Mouse (Mus musculus) lung, adult 2 months (tissue): ENCODE data around the gene Paqr9. TPM values are rescaled to one million over a fixed set of nuclear protein-coding genes. Genes with fewer than 3 reads are reported as not detected.

Source experiments
- DNase-seq: peaks from one replicate; pipeline ENCODE4 v3.0.0; 2022
- H3K4me1 ChIP-seq: fragments of 200-500 bp; 2 replicates; pipeline ENCODE4 v1.6.1; 2011; ENCODE audit warnings: low read length; ENCODE audit not compliant: control insufficient read depth, insufficient read depth
- H3K4me3 ChIP-seq: fragments of 200-500 bp; replicated peaks from 2 replicates; pipeline ENCODE3; 2011; ENCODE audit warnings: low read depth, mild to moderate bottlenecking, control low read depth, low read length; ENCODE audit errors: extremely low read depth
- CTCF ChIP-seq: fragments of 200-500 bp; IDR thresholded peaks from 2 replicates; pipeline ENCODE4 v1.5.1; 2011; ENCODE audit warnings: mild to moderate bottlenecking, low read length, control low read depth; ENCODE audit not compliant: insufficient read depth
- POLR2A ChIP-seq: fragments of 200-500 bp; IDR thresholded peaks from 2 replicates; pipeline ENCODE4 v1.6.1; 2011; ENCODE audit warnings: low read depth, mild to moderate bottlenecking, control low read depth, low read length, borderline replicate concordance; ENCODE audit errors: extremely low read depth
- WGBS: fragments of 180-500 bp; shearing (Covaris S2); methylation state at CpG from one replicate; pipeline ENCODE4 v1.1.7; 2018; 5-methylcytosine and 5-hydroxymethylcytosine counted together
- polyA plus RNA-seq: library from polyadenylated mRNA; depleted of rRNA; stranded (reverse); fragments of >200 nt; gene quantifications from 2 replicates; pipeline ENCODE4 v1.2.3, GENCODE M21; 2012

The Paqr9 gene
- polyA plus RNA-seq, 1 experiment, result 2.0 TPM

DNA sequence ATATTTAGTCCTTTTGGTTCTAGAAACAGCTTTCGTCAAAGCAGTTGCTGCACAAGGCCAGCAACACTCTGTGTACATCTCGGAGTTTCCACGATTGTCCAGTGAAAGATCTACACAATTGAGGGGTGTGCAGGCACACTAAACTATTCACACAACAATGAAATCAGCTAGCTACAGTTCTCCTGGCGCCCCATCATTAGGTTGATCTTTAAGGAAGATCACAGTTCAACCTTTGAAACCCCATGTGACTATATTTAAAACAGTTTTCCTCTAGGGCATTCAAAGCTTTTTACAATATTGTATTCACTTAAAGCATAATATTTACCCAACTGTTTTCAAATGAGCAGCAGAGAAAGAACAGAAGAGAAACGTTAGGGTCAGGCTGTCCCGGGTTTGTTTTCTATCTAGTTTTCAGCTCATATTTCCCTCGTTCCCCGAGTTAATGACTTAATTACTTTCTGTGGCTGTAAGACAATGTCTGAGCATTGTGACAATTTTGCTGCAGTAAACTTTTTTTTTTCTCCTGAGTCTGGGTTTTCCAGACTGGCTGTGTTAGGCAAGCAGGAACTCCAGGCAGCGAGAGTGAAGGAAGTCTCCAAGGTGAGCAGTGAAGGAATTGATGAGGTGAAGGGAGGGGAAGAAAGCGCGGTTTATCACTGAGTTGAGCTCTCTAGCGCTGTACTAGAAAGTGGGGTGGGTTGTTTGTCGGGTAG lies 38.2 kb downstream of the Paqr9 start:
- no peak for DNase-seq
- WGBS, result 40% methylated on average over 13 of the region's 13 CpGs
- Histone ChIP-seq H3K4me1 (no peaks in the 10 kb centered on the region), H3K4me3 (no peak overlapping the region)
- TF ChIP-seq POLR2A, result no peak
- TF ChIP-seq CTCF, result no peak

- Histone ChIP-seq H3K4me3 (no peak overlapping the region), H3K4me1 (no peaks in the 10 kb centered on the region)
- DNase-seq, result no peak
- TF ChIP-seq CTCF (no peak), POLR2A (no peak)
- WGBS, result 36% methylated on average over 19 of the region's 19 CpGs
Observed at GRCm38 (mm10) chr9:95598179-95598721, 38.8 kb downstream of the Paqr9 start.

- no peak for TF ChIP-seq POLR2A
- peak; percentile 14; the same call in 1 of the 2 replicates for TF ChIP-seq CTCF
- no peak for DNase-seq
- Histone ChIP-seq H3K4me3 (no peak overlapping the region), H3K4me1 (no peaks in the 10 kb centered on the region)
- 84% methylated on average over 4 of the region's 4 CpGs for WGBS
Observed at GRCm38 (mm10) chr9:95599399-95599798, 39.9 kb downstream of the Paqr9 start.

- Histone ChIP-seq H3K4me3 (no peak overlapping the region), H3K4me1 (no peaks in the 10 kb centered on the region)
- TF ChIP-seq CTCF, result no peak
- no peak for DNase-seq
- 63% methylated on average over 3 of the region's 3 CpGs for WGBS
Observed at GRCm38 (mm10) chr9:95602849-95603248, 43.4 kb downstream of the Paqr9 start.

- 73% methylated on average over 9 of the region's 9 CpGs for whole genome bisulfite sequencing
- no peak for DNase-seq
- H3K4me1 ChIP-seq, result no peaks in the 10 kb centered on the region
- H3K4me3 ChIP-seq, result no peak overlapping the region
- TF ChIP-seq CTCF, result no peak
- no peak for TF ChIP-seq POLR2A
Observed at GRCm38 (mm10) chr9:95603316-95603715, 43.9 kb downstream of the Paqr9 start.

DNA sequence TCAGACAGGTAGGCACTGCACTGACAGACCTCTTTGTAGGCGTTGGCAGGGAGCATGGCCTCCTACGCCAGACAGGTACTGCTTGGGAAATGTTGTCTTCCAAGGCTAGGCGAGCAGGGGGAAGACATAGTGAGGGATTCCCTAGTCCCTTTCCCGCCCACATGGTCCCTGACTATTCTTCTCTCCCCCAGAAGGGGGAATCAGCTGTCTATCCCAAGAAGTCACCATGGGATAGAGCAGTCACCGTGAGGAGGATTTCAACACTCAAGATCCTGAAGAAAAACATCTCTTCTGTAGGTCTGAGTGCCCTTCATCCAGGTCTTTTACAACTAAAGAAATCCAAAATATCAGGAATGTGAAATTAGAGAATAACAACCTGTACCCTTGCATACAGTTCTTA lies 47.7 kb downstream of the Paqr9 start:
- 50% methylated on average over 5 of the region's 5 CpGs for WGBS
- TF ChIP-seq CTCF (0 out of 2 replicates have a peak, but pooled peaks have one; percentile 6), POLR2A (no peak)
- Histone ChIP-seq H3K4me3 (no peak overlapping the region), H3K4me1 (no peaks in the 10 kb centered on the region)
- no peak for DNase-seq

- DNase-seq, result no peak
- TF ChIP-seq CTCF (no peak), POLR2A (no peak)
- WGBS, result 77% methylated on average over 8 of the region's 8 CpGs
- Histone ChIP-seq H3K4me3 (no peak overlapping the region), H3K4me1 (no peaks in the 10 kb centered on the region)
Observed at GRCm38 (mm10) chr9:95612246-95612768, 52.9 kb downstream of the Paqr9 start.

GRCm38 (mm10) chr9:95613426-95614127 lies 54.1 kb downstream of the Paqr9 start:
- DNase-seq, result no peak
- WGBS, result 20% methylated on average over 9 of the region's 9 CpGs
- TF ChIP-seq POLR2A (no peak), CTCF (no peak)
- Histone ChIP-seq H3K4me1 (no peaks in the 10 kb centered on the region), H3K4me3 (no peak overlapping the region)

DNA sequence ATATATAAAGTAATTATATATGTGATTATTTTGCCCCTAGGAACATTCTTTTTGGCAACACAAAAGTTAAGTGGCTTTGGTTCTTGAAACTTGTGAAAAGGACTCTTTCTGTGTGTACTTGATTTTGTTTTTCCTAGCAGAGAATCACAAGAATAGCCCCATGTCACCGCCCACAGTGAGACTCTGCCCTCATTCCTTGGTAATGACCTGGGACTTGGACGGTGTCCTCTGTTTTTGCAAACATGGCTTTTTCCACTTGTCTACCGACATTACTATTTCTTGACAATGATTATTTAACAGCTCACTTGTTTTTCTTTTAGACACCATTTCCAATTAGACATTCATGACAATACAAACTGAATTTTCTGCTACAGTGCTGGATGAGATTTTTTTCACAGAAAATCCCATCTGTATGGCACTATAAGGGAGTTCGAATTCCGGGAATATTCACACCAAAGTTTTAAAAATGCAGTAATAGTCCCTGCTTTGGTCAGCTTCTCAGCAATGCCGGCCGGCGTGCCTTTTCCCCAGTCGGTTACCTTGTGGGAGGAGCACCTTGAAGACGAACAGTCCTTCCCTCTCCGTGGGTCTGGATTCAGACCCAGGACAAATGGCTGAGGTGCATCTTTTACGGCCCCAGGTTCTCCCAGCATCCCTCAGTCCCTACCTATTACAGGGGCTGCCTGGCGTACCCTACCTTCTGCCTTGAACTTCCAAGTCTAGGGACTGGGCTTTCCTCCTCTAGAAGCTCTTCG lies 55.6 kb downstream of the Paqr9 start:
- 64% methylated on average over 14 of the region's 14 CpGs for WGBS
- DNase-seq, result no peak
- Histone ChIP-seq H3K4me3 (peak overlapping the region; percentile 19), H3K4me1 (no peaks in the 10 kb centered on the region)
- TF ChIP-seq POLR2A (no peak), CTCF (no peak)
